Mouse (Mus musculus): ENCODE measurements around the gene Gm5460. TPM values are rescaled to one million over a fixed set of nuclear protein-coding genes. Genes with fewer than 3 reads are reported as not detected.
A peak's percentile ranks its signal among the peaks of the same experiment; 100 is the strongest.

The Gm5460 gene
- total RNA-seq, 2 experiments from 2014 or later: not detected

DNA sequence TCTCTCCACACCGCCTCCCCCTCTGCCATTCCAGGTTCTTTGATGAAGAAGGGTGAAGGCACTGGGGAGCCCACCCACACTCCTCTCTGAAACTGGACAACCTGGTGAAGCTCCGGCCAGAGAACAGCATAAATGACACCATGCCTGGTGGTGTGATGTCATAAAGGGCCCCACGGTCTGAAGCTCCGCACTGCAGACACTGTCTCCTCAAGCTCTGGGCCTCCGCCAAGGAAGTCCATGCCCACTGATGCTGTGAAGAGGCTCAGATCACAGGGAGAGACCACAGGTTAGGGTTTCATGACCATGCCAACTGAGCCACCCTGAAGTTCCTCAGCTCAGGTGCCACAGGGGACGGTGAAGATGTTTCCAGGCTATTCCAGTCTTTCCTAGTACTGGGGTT is 36.0 kb downstream of the Gm5460 start, which contains the start of gene Antxrl:
Gene Antxrl (plus strand): TSS at position 192 of the 400 bp plus-strand sequence.
- no peak for DNase-seq (ENCODE audit: low spot score in 2 of 2)
- intact Hi-C loops (cut with DNase I): no loop called here

DNA sequence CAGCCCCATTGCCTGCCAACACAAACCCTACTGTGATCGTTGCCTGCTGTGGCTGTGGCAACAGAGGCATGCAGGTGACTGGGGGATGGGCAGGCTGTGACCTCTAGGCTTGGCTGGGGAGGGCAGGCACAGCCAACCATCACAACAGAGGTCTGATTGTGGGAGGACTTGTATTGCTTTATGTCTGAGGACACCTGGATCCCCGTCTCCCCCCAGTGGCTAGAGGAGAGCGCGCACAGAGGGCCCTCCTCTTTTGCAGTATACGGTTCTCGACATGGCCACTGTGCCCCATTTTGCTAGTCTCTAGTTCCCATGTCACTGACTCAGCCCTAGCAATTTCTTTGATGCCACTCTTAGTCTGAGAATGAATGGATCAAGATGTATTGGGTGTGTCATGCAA is 55.1 kb downstream of the Gm5460 start:
- no peak for DNase-seq (ENCODE audit: low spot score in 2 of 2)
- intact Hi-C loops (cut with DNase I): no loop called here

DNA sequence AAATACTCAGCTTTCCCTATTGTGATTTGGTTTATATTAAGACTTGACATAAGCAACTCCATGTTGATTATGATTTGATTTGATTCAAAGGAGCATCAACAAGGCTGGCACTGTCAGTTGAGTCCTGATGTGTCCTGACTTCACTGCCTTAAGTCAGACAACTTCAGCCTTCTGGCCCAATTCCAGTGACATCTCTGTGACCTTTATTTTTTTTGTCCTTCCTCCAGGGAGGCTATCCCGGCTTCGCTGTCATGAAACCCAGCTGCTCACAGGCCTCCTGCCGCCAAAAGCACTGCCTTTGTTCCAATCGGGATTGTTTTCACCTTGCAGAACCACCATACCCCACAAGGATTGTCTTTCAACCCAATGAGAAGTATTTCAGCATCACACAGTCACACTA is 58.8 kb downstream of the Gm5460 start:
- intact Hi-C loops (cut with DNase I): no loop called here
- DNase-seq (ENCODE audit: low spot score in 2 of 2): no peak

DNA sequence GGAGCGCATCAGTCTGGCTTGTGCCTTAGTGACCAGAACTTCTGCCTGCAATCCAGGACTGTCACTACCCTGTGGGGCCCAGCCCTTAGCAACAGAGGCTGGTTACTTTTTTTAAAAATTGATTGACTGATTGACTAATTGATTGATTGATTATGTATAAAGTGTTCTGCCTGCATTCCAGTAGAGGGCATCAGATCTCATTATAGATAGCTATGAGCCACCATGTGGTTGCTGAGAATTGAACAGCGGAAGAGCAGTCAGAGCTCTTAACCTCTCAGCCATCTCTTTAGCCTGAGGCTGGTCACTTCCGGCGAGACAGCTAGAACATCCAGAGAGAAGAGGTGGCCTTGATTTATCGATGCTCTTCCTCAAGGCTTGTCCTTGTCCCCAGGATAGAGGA is 60.7 kb downstream of the Gm5460 start:
- intact Hi-C loops (cut with DNase I): no loop called here
- DNase-seq (ENCODE audit: low spot score in 2 of 2): no peak

DNA sequence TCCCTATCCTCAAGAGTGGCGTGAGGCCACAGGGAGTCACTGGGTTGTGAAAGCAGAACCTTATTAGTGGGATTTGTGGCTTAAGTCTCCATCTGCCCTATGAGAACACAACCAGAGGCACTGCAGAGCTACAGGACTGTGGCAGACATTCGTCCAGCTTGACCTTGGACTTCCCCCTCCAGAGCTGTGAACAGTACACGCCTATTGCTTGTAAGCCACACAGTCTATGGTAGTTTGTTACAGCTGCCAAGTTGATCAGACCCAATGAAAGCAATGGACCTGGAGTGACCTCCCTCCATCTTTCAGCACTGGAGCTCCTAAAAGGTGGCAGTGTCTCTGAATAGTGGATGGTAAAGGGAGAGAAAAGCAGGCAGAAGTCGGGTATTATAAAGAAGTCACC is 61.7 kb downstream of the Gm5460 start:
- no peak for DNase-seq (ENCODE audit: low spot score in 2 of 2)
- intact Hi-C loops (cut with DNase I): no loop called here

DNA sequence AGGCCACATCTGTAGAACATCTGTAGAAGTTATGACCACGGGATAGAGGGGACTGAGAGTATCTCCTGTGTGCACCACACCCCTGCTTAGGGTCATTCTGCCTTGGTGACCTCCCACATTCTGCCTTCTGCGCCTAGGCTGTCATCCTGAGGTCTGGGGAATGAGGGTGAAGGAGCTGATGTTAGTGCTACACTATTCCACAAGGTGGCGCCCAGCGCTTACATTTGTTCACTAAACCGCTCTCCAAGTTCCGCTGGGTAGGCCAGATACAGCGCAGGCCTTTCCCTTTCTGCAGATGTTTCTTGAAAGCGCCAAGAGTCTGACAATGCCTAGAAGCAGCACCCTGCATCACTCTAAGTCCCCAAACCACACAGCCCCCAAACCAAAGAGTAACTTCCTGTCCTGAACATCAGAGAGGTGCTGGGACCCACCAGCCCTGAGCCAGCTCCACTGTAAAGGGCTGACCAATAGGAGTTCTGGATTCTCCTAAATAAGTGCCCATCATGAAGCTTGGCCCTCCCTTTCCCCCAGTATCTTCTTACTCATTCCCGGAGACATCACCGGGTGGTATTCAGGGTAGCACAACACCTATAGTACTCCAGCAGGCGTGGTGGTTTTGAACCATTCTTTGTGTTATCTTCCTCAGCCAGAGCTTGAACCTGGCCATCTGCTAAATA is 63.9 kb downstream of the Gm5460 start:
- peak; percentile 70 to 83 for DNase-seq (ENCODE audit: low spot score in 2 of 2)
- intact Hi-C loops (cut with DNase I): loop anchor here (1.0 to 10.0 kb wide), 7 partner anchors 25 to 694 kb away; no protein-coding TSS in a partner anchor

DNA sequence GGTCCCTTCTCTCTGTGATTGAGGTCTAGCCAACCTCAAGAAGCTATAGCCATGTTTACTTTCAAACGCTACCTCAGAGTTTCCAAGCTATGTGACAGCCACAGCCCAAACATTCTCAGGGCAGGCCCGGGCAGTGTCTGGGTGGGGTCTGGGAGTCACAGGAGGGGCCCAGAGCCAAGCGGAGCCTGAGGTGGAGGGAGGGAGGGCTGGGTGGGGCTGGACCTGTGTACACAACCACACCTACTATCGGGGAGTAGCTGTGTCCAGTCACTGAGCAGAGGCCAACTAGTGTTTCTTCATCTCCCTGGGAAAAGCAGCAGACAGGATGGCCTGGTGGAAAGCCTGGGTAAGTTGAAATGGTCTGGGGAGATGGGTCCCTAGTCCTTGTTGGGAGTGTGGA is 69.2 kb downstream of the Gm5460 start, which contains the start of gene Anxa8:
Gene Anxa8 (plus strand): TSS at position 251 of the 400 bp plus-strand sequence.
- intact Hi-C loops (cut with DNase I): loop anchor here (10.0 kb wide), 3 partner anchors 149 to 689 kb away; no protein-coding TSS in a partner anchor
- no peak for DNase-seq (ENCODE audit: low spot score in 2 of 2)

DNA sequence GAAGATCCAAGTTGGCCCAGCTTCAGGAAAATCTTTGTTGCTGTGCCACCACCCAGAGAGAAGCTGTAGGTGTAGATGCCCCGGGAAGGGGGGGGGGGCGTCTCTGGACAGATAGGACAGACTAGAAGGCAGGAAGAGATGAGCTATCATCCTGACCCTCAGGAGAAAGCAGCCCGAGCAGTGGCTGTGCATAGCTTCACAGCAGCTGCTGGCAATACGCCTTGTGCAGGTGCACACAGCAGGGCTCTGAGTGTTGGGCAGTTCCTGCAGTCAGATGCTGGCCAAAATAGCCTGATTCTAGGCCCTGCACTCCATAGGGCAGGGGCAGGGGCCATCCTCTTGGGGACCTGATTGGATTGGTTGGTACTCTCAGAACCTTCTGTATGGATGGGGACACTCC is 70.2 kb downstream of the Gm5460 start:
- intact Hi-C loops (cut with DNase I): loop anchor here (10.0 kb wide), 3 partner anchors 148 to 688 kb away; no protein-coding TSS in a partner anchor
- DNase-seq (ENCODE audit: low spot score in 2 of 2): no peak

DNA sequence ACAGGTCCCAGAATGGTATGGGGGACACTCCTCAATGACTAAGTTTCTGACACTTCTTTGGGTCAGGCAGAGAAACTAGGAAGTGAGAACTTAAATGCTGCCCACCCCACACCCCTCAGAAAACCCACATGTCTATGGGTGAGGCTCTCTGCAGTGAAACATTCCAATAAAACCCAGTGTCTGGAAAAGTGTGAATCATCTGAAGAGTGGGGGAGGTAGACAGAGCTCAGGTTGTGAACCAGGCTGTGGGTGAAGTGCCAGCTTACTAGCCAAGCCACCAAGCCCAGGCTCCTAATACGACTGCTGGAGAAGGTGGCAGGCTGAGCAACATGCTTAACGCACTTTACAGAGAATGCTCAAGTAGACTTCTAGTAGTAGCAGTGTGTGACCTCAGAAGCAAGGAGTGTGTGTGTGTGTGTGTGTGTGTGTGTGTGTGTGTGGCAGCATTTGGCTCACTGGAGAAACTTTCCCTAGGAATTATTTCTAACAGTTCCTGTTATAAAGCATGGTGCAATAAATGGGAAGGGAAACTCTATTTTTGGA is 71.4 kb downstream of the Gm5460 start:
- no peak for DNase-seq (ENCODE audit: low spot score in 2 of 2)
- intact Hi-C loops (cut with DNase I): loop anchor here (10.0 kb wide), 3 partner anchors 147 to 687 kb away; no protein-coding TSS in a partner anchor

DNA sequence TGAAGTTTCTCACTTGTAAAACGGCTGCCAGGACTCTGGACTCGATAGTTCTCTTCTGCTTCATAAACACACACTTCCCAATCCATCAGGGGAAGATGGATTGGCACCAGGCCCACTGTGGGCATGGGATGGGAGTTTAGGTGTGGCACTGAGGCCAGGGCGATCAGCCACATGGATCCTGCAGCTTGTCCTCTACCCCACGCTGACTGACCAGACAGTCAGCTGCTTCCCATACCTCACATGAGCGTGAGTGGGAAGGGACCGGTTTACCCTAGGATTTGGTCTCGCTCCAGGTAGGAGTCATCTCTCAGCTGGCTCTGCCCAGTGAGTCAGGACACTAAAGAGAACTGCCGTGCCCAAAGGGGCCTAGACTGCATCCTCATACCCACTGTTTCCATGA is 73.2 kb downstream of the Gm5460 start:
- intact Hi-C loops (cut with DNase I): loop anchor here (10.0 kb wide), 3 partner anchors 145 to 685 kb away; no protein-coding TSS in a partner anchor
- no peak for DNase-seq (ENCODE audit: low spot score in 2 of 2)

DNA sequence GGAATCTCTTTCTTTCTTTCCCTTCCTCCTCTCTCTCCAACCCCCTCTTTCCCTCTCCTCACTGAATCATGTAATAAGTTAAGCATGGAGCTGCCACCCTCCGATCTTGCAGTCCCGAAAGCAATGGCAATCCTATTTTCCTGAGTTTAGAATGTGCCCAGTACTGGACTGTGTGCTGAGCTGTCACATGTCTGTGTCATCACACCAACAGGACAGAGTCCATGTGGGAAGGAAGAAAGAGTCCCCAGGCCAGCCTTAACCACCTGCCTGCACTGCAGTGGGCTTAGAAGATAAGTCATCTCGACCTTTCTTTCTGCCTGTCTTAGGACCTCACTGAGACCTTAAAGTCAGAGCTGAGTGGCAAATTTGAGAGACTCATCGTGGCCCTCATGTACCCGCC is 74.9 kb downstream of the Gm5460 start:
- intact Hi-C loops (cut with DNase I): no loop called here
- DNase-seq (ENCODE audit: low spot score in 2 of 2): no peak

DNA sequence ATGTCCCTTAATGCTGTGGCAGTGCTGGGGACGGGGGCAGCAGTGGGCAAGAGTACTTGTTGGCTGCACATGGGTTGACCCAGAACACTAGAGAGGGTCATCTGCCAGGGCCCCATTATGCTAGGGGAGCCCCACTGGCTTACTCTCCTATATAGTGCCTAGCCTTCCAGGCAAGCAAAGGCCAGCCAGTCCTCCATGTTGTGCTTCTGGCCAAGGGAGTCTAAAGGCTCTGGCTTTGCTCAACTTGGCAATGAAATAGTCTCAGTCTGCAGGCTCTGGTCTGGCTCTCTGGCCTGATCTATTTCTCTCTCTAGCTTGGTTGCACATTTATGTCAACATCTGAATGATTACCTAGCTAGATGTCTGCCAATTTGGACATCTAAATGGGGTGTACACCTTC is 76.3 kb downstream of the Gm5460 start:
- intact Hi-C loops (cut with DNase I): no loop called here

DNA sequence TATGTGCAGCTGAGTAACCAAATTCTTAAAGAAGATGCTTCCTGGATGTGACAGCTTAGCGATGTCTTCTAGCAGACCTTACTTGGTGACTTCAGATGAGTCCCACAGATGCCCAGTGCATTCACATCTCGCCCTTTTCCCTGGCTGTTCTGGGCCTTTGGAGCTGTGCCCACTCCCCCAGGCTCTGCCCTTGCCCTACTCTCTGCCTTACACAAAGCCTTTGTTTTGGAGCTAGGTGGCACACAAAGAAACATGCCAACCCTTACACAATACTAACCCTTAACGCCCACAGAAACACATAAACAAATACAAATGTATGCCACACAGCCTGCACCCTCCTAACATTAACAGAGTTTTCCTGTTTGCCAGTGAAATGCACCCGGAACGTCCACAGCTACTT is 79.6 kb downstream of the Gm5460 start:
- no peak for DNase-seq (ENCODE audit: low spot score in 2 of 2)
- intact Hi-C loops (cut with DNase I): no loop called here

More for the DNA sequence above, 76.3 kb downstream of the Gm5460 start:
- DNase-seq (ENCODE audit: low spot score in 2 of 2): no peak

Other genes with a start within 250 kb of the Gm5460 start
- gene Gdf10, start 93.2 kb upstream of the Gm5460 start, total RNA-seq (2021): 1 to 10 TPM; 5.4 to 5.6 TPM
- gene Gdf2, start 75.7 kb upstream of the Gm5460 start, total RNA-seq (2021): not detected
- not detected for gene Rbp3, start 62.8 kb upstream of the Gm5460 start, total RNA-seq (2021)
- 1 to 10 TPM; 4.8 to 5.9 TPM for gene Zfp488, start 38.0 kb upstream of the Gm5460 start, total RNA-seq (2021)
- not detected for gene Gm30083, start 1.6 kb upstream of the Gm5460 start, total RNA-seq (2021)
- gene Antxrl, start 35.9 kb downstream of the Gm5460 start, total RNA-seq (2021): not detected
- under 1 TPM; 0.76 to 0.97 TPM for gene Anxa8, start 69.2 kb downstream of the Gm5460 start, total RNA-seq (2021)
- gene A630023A22Rik, start 86.0 kb downstream of the Gm5460 start, total RNA-seq (2021): not detected
- not detected for gene Npy4r, start 135.7 kb downstream of the Gm5460 start, total RNA-seq (2021)
- gene Gprin2, start 184.9 kb downstream of the Gm5460 start, total RNA-seq (2021): 1 to 10 TPM; 1.7 to 2.7 TPM
- 1 to 10 TPM in 1 of 2 experiments, under 1 TPM in 1; 0.83 to 1.4 TPM for gene Syt15, start 202.8 kb downstream of the Gm5460 start, total RNA-seq (2021)